Mouse (Mus musculus) cerebellum, adult 18-20 months (tissue): ENCODE results near the gene Stox1.
A peak's percentile ranks its signal among the peaks of the same experiment; 100 is the strongest.
"Not testable (repeated sequence)": the region's sequence is repeated elsewhere in the genome, so short reads cannot be mapped to it uniquely, and the experiment has no call there.

Experiments used
- DNase-seq, 2 experiments: peaks; one replicate each; pipeline ENCODE4 v3.0.0; 2021

Stox1 gene

DNA sequence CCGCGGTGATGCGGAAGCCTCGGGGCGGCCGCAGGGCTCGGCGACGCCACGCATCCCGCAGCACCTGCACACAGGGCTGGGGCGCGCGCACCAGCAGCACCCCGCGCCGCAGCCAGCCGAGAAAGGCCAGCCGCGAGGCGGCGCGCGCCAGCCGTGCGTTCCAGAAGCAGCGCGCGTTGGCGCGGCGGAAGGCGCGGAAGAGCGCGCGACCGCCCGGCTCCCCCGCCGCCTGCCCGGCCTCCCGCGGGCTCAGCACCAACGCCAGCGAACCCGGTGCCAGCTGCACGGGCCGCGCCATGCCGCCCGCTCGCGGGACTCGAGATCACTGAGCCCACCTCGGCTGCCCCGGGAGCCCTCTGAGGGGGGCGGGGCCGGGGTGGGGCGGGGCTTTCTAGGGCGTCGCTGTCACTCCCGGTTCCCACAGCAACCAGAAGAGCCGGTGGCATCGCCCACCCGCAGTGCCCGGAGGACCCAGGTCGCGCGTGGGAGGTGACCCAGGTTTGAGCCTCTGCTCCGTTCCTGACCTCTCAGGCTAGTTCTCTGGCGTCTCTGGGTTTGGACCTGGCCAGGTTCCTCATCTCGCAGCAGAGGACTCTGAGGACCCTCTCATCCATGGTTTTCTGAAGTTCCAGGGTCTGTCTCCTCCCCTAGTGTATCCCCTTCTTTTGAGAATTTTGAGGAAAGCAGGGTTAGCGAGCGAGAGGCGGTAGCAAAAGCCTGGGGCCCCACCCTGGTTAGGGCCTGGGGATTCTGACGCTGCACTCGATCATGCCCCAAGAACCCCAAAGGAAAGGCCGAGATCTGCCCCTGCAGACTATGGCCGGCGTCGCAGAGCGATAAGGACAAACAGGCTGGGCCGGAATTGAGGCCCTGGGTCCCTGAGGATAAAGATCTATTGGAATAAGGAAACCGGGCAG is at the start of gene Stox1:
Gene Stox1 (minus strand): TSS at position 358 of the 917 bp plus-strand sequence.
- peak; percentile 62 to 80 for DNase-seq

DNA sequence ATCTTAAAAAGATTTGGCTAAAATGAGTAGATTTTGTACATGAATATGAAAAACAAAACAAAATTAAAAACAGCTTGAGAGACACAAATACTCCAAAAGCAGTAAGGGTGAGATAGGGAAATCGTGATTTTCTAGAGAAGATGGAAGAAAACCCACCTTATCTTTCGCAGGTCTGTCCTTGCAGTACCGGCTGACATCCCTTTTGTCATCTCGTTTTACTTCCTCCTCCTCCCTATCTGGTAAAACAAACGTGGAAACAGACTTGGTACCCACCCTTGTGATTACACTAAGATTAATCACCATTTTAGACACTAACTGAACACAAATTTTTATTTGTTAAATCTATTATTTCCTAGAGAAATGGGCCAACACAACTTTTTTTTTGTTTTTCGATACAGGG is 24.9 kb upstream of the Stox1 start:
- DNase-seq, result no peak

GRCm38 (mm10) chr10:62739961-62740737 is 14.2 kb upstream of the Stox1 start:
- DNase-seq, result peak; percentile 58 to 71

DNA sequence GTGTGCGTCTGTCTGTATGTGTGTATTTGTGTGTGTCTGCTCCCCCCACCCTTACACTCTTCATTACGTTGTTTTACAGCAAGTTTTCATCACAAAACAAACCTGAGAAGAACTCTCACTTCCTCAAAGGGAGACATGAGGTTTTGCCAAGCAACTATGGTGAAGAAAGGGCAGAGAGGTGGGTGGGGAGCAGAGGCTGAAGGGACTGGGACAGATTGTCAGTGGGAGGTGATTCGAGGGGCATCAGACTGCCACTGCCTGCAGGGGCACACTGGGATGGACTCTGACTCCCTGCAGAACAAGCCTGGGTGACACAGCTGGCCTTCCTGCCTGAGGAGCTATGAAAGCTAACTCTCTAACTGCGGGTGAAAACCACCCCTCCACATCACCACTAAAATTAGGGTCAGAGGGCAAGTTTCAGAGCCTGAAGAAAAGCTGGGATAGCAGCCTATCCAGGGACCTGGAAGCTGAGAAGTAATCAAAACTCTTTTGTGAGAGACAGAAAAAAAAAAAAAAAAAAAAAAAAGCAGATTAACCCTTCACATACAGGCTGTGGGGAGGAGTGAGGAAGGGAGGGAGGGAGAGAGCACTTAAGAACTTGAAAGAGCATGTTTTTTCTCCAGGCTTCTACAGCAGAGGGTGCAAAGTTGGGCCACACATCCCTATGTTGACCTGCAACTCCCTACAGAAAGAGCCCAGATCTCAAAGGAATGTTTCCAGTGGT is 11.2 kb upstream of the Stox1 start:
- DNase-seq, result no peak

DNA sequence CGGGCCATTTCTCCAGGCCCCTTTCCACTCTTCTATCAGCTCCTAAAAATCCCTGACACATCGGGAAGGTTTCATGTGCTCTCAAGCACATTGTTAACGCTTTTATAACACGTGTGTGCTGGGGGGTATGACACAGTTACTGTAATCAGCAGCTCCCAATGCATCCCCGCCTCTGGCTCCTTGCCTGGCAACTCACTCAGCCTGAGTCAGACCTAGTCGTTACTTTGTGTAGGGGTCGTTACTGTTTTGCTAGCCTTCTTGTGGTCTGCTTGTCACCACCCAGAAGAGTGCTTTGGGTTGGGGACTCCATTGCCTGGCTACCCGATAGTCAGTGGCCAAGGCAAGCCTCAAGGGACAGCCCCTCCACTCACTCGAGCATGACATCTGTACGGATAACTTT is 4.9 kb upstream of the Stox1 start:
- no peak for DNase-seq

DNA sequence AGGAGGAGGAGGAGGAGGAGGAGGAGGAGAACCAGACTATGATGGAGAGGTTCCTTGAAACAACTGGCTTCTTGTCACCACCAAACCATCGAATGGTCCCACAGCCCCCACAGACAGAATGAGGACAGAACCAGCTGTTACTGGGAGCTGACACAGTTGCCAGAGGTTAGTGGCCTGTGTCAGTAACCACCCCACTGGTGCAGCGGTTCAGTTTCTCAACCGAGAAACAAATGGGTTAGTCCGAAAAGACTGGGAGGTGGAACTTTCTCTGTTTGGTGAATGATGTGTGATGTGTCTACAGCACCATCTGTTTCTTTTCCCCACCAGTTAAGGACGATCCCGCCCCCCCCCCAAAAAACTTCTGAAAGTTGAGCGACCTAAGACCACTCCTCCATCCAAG is 992 bp downstream of the Stox1 start:
- DNase-seq, result no peak

DNA sequence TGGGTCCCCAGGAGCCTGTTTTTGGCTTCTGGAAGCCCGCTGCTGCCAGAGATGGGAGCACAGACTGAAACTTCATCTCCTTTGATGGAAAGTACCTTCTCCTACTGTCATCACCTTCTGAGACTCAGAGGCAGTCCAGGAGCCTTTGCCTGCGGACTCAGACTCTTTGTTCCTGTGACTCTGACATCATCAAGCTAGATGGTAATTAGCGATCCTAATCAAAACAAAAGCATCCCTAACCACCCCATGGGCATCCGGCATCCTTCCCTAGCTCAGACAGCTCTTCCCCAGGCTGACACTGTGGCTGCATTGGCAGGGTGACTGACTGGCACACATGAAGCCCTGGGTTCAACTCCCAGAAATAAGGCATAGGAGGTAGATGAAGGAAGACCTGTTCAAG is 3.2 kb downstream of the Stox1 start:
- DNase-seq, result no peak

DNA sequence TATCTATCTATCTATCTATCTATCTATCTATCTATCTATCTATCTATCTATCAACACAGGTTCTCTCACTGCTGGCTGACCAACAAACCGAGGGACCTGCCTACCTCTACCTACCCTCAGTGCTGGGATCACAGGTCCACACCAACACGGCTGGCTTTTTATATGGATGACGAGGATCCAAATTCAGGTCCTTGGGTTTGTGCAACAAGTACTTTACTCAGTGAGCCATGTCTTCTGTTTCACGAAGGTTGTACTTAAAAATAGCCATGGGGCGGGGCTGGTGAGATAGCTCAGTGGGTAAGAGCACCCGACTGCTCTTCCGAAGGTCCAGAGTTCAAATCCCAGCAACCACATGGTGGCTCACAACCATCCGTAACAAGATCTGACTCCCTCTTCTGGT is 5.4 kb downstream of the Stox1 start:
- DNase-seq, result not testable (repeated sequence)

- no peak for DNase-seq
Measured at GRCm38 (mm10) chr10:62713457-62713856, 12.5 kb downstream of the Stox1 start.

- no peak for DNase-seq
Measured at GRCm38 (mm10) chr10:62703579-62703978, 22.3 kb downstream of the Stox1 start.

DNA sequence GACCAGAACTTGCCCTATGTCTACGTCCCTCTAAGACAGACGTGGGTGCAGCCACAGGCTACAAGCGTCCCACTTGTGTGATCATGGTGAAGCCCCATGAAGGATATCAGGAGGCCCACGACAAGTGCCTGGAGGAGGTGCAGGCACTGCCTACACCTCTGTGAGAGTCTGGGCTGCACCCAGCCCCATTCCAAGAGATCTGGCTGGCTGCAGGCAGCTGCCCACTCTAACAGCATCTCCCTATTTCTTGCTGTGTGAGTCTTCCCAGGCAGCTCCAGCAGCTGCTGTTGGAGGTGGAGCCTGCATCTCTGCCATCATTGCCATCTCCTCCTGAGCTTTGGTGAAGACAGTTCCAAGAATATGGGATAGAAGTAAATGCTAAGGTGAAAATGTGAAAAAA is 23.5 kb downstream of the Stox1 start:
- DNase-seq, result no peak

GRCm38 (mm10) chr10:62692771-62693170 is 33.2 kb downstream of the Stox1 start:
- no peak for DNase-seq

DNA sequence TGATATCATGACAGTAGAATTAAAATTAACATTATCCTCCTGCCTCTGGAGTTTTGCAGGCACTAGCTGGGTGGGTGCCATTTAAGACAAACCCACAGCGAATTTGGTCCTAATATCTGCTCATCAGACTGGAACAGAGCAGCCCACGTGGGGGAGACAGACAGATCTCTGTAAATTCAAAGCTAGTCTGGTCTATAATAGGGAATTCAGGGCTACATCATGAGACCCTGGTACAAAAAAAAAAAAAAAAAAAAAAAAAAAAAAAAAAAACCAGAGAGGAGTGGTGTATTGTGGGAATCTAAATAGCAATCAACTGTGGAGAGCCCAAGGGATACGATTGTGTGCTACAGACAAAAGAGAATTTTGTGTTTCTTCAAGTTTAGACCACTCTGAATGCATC is 33.7 kb downstream of the Stox1 start:
- DNase-seq, result no peak

- DNase-seq, result no peak
Measured at GRCm38 (mm10) chr10:62687032-62687674, 38.8 kb downstream of the Stox1 start.

DNA sequence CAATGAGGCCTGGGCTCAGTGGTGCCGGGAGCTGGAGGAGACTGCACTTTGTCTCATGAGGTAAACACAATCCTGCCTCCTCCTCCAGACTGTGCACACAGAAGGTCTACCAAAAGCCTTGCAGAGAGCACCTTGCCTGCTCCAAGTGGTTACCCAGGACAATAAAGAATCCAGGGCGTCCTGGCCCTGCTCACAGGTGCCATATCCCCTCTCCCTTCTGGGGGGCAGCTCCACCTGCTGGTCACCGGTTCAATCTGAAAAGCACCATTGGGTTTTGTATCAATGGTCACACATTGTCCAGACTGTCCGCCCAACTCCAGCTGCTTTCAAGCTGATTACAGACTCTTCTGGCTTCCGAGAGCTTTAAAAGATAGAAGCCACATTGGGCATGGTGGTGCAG is 42.9 kb downstream of the Stox1 start:
- no peak for DNase-seq

- no peak for DNase-seq
Measured at GRCm38 (mm10) chr10:62679833-62680232, 46.1 kb downstream of the Stox1 start.

- DNase-seq, result no peak
Measured at GRCm38 (mm10) chr10:62677329-62677728, 48.6 kb downstream of the Stox1 start.

DNA sequence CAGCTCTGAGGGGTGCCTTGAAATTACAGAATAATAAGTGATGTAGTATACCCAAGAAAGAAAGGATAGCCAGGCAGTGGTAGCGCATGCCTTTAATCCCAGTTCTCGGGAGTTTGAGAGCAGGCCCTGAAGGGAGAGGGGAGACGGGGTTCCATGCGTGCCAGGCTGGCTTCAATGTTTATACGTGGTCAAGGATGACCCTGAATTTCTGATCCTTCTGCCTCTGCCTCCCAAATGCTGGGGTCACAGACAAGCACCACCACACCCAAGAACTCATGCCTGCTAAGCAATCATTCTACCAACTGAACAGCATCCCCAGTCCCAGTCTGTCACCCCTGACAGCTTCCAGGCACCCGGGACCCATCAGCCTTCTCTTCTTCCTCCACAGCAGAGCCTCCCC is 49.7 kb downstream of the Stox1 start:
- DNase-seq, result no peak

DNA sequence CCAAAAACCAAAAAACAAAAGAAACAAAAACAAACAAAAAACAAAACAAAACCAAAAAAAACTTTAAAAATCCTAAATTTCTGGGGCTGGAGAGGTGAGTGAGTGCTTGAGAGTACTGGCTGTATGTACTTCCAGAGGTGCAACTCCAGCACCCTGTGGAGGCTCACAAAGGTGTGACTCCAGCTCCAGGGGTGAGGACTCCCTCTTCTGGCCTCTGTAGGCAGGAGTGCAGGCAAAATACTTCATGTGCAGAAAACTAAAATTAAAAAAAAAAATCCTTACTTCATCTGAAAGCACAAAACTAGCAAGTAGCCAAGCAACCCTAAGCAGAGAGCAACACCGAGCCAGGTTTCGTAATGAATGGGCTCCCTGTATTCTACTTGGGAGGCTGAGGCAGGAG is 53.6 kb downstream of the Stox1 start:
- DNase-seq, result no peak

GRCm38 (mm10) chr10:62669245-62669644 is 56.7 kb downstream of the Stox1 start:
- DNase-seq, result no peak

- DNase-seq, result no peak
Measured at GRCm38 (mm10) chr10:62668463-62668862, 57.5 kb downstream of the Stox1 start.

DNA sequence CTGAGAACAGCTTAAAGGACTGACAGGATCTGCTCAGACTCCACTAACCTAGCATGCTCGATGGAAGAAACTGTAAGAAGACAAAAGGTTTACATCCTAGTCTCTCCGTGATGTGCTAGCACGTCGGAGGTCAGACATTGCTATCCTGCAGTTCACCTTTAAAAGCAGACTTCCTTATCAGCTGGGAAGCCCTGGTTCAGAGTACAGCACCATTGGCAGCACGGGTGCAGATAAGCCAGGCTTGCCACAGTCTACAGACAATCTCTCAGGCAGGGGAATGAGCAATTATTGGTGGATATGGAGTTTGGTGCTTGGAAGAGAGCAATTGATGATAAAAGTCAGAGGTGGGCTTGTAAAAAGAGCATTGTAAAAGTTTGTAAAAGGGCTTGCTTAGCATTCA is 57.9 kb downstream of the Stox1 start:
- DNase-seq, result no peak
